Mouse (Mus musculus) cerebellum, postnatal 4 days (tissue): ENCODE measurements at regions not wholly inside any gene's neighbourhood (a gene's known extent, or its start where the extent isn't known, plus 50 kb on each side); places are given as distances from the start of the nearest gene placed in this dataset.

Experiments used
- DNase-seq, 2 experiments: peaks; one replicate each; pipeline ENCODE4 v3.0.0; 2022; ENCODE audit warnings: low spot score in 2 of 2, mixed read lengths in 1 of 2

DNA sequence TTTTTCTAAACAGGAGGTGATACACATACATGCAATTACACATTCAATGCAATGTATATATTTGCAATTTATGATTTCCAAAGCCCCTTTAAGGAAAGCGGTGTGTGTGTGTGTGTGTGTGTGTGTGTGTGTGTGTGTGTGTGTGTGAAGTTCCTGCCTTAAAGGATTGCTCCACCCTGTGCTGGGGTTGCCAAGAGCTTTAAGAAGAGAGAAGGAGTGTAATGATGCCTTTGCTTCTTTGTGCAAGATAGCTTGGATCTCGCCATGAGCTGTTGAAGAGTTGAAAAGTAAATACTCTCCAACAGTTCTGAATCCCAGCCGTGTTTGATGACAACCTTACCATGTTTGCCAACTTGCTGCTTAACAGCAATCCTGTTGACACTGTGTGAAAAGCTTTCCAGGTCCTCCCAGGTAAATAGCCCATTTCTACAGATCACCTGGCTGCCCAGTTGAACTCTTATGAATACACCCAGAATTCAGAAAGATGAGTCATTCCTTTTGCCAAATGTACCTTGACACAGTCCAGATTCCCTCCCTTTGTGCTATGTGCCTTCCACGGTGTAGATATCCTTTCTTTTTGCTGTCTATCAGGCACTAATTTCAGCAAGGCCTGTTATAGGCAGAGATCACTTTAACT, 216.3 kb downstream of the Ikzf2 start:
- DNase-seq: no peak

DNA sequence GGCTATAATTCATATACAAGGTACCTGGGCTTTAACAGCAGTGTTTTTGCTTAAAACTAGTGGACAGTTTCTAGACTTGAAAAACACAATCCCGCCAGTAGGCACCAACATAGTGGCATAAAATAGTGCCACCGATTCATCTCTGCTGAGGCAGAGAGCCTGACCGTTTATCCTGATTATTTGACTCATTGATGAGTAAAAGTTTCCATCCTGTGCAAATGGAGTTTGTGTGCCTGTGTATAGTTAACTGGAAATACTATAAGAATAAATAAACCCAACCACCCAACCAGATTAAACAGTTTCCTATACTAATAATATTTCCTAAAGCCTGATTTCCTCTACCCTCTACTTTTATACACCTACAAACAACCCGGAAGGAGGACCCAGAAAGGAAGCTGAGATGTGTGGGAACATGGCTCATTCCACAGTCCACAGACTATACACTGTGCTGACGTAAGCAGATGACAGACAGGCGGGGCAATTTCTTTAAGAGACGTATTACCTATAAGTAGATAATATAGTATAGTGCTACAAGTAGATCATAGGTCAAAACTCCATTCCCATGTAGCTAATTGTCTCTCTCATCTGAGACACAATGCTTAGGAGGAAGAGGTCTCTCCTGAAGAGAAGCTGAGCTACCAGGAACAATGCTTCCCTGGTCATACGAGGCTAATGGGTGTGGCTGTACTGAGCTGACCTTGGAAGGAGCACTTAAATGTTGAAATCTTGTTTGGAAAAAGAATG, 217.7 kb downstream of the Ikzf2 start:
- no peak for DNase-seq

DNA sequence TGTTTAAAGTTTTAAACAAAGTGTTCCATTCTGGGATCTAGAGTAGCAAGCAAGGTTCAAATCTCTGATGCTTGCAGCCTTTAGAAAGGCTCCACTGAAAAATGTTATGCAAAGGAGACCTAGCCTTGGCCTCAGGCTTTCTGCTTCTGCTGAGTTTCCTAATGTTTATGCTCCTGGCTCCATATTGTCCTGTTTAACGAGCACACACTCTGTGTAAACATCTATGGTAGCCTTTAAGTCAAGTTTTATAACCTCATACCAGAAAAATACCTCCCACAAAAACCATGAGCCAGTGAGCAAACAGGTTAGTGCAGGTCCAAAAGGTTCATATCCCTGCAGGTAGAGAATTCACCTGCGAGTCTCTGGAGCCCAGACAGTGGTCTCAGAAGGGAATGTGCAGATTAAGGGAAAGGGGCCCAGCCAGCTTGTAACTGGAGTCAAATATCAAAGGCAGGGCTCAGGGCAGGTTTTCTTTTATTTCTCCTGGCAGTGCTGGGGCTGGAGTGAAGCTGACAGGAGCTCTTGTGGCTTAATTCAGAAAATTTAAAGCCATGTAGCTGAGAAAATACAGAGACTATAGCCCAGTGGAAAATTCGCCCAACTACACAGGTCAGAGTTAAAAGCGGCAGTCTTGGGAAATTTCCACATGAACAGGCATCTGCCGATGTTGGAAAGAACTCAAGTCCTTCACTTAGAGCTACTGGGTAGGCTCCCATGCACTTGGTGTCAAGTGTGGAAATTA, 220.3 kb downstream of the Ikzf2 start:
- no peak for DNase-seq

DNA sequence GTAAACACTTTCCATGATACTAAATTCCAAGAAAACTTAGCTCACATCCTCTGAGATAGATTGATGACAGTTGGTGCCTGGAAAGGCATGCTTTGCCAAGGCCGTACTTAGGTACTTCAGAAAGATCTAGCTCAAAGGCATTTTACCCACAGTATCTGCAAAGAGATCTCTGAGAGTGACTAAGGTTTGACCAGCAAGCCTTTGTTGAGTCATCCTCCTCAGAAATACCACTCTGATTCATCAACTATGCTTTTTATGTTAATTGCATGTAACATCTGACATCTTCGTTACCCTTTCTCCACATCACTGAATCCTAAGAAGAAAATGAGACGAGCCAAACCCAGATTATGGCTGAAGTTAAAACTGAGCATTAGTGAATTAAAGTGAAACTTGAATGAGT, 225.9 kb downstream of the Ikzf2 start:
- no peak for DNase-seq

DNA sequence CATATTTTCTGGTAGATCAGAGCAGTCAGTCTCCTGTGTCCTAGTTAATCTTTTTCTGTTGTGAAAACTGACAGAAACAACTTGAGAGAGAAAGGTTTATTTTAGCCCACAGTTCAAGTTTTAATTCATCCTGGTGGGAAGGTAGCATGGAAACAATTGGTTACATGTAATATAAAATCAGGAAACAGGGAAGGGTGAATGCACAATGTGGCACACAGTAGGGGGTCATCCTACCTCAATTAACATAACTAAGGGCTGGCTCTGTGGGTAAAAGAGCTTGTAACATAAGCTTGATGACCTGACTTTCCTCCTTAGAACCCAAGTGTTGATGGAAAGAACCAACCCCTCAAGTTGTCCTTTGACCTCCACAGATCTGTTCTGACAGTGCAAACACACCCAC, 227.1 kb downstream of the Ikzf2 start:
- no peak for DNase-seq

DNA sequence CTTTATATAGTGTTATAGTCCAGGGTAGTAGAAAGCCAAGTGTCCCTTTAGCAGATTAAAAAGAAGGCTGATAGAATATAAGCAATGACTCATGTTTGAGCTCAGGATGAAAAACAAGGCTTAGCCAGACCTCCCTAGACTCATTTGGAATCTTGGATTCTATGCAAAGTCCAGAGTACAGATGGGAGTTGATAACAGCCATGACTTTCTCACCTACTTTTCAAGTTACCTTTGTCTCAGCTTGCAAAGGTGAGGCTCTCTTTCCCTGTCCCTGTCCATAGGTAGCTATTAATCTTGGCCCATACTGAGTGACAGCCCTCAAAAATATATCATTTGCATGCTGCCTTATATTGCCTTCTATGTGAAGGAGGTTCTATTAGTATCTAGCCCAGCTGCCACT, 229.6 kb downstream of the Ikzf2 start:
- DNase-seq: no peak

DNA sequence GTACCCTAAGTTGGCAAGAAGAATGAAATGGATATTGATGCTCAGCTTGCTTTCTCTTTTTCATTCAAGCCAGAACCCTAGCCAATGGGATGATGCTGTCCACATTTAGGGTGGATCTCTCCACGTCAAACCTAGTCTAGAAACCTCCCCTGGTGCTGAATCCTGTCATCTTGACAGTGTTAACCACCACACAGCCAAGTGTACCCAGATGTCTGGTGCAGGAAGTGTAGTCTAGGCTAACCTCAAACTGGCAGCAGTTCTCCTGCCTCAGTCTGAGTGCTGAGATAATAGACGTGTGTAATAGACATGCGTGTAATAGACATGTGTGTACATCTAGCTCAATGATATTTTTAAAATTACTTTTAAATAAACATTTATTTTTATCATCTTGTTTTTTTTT, 233.1 kb downstream of the Ikzf2 start:
- DNase-seq: no peak

DNA sequence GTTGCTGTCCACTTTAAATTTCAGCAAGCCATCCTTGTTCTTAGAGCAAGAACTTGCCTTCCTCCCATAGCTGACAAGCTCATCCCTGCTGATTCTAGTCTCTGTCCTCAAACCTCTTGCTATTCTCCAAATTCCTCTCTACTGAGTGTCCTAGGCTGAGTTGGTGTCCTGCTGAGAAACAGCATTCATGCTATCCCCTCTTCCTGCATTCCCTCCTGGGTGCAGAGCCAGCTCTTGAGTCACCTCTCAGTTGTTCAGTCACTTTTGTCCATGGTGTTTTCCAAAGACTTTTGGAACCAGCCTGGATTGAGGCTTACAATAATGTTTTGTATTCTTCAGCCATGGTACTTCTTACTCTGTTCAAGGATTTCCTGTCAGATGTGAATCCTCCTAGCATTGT, 234.1 kb downstream of the Ikzf2 start:
- no peak for DNase-seq

DNA sequence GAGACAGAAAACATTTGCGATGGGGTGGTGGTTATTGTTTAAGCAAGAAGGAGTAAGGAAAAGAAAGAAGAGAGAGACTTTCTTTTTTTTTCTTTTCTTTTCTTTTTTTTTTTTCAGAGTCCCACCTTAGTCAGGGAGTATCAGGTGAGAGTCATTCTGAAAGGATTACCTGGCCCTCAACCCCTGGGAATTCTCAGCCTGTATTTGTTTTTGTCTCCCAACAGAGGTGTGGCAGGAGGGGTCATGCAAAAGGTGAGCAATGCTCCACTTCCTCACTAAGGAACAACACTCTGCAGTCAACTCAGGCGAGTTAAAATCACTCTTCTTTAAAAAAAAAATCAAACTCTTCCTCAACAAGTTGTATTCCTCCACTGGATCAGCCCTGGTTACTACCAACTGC, 236.6 kb downstream of the Ikzf2 start:
- no peak for DNase-seq

DNA sequence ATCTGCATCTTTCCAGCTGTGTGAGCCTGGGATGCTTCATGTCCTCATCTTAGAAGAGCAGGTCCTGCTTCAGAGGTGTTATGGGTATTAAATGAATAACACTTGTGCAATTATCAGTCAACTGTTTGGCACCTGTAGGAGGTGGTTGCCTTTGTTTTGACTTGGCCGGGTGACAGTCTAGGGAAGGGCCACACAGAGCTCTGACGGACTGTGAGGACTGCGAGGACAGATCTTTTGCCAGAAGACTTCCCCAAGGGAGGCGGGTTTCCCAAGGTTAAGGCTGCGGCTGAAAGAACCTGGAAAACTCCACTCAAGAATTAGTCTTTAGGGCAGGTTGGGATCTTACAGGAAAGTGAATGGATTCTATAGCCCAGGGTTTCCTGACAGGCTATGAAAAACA, 239.8 kb downstream of the Ikzf2 start:
- no peak for DNase-seq

DNA sequence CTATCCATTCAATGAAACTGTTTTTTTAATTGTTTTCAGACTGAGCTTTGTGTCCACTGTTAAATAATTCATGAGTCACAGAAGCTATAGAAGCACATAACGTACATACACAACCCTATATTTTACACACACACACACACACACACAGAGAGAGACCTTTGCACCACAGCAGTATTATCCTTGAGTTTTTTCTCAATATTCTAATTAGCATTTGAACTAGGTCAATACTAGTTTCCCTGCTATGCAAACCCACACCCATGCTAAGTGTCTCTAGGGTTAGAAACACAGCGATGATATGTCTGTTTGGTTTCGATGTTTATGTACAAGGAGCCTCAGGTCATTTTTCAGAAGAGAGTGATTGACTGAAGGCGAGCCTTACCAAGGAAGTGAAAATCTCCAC, 242.3 kb downstream of the Ikzf2 start:
- DNase-seq: no peak

DNA sequence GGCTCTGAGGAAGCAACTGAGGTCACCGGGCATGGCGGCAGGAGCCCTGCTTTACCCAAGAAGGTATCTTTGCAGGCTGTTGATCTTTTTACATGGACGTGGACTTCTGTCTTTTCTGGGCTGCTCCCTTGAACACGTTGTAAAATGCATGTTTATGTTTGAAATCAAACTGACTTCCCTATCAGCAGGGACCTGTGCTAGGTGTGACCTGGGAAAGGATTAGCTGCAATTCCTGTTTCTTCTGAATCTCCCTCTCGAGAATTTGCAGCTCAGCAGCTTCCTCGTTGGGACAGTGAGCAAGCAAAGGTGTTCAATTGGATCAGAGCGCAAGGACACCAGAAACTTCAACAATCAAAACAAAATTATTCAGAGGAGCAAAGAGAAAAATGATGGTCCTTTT, 243.6 kb downstream of the Ikzf2 start:
- DNase-seq: no peak

DNA sequence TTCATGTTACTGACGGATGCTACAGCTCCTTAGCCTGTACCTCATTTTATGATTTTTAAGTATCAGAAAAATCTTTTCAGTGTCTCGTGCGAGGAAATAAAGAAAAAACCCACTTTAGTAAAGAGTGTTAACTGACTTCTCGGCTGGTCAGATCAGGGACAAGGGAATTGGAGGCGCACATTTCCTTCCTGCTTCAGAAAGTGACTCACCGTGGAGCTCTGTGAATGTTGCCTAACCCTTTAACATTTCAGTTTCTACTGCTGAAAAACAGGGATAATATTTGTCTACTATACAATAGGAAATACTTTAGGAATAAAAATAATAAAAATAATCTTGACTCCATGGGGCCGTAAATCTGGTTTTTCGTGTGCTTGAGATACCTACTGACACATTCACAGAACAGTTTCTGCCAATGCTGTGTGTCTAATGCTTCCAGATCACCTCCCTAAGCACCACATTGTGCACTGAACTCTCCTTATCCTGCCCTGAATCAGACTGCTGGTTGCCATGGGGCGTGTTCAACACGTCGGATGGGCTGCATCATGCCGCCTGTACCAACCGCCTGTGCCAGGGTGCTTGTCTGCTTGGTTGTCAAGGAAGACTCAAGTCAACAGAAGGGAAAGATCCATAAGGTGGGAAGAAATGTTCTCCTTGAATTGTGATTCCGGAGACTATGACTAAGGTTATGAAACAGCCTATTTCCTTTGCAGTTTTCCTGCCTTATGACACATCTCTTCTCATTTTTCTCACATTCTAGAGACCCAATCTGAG, 246.3 kb downstream of the Ikzf2 start:
- DNase-seq: no peak

DNA sequence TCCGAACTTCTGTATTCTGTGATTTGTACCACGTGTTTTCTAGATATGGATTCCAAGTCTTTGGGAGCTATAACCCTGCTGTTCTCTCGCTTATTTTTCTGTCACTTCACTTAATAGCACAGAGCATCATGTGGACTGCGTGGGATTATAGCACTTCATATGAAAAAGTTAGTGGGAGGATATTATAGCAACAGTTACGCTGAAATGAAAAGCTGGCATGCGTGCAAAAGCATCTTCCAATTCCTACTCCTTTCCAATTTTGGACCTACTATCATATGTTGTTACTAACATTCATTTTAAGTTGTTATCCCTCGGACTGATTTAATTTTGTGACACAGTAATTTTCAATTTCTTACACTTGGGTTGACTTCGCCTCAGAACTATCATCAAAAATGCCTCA, 250.0 kb downstream of the Ikzf2 start:
- DNase-seq: no peak

DNA sequence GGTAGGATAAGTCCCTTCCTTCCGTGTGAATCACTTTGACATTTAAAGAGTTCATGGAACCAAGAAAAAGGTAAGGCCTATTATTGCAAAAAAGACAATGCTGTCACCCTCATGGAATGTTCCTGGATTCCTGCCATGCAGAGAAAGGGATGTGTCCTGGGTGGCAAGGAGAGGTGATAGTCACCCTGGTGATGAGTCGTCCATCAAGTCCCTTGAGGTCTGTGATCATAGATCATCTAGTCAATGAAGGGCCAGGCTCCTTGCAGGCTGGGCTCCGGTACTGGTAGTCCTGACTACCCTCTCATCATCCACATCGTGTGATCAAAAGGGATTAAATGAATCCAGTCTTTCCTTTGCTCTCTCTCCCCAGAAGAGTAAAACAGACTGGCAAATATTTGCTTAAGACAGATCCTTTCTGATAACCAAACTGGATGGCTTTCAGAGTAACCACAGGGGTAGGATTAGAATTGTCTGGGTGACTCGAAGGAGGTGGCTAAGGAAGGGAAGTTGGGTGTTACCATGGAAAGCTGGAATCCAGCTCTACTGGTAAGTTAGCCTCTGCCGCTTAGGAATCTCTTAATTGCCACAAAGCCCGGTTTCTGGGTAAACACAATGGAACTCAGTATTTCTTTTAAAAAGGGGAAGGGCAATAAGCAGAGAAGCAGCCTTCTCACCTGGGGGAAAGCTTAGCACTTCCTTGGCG, 253.2 kb downstream of the Ikzf2 start:
- DNase-seq: no peak

DNA sequence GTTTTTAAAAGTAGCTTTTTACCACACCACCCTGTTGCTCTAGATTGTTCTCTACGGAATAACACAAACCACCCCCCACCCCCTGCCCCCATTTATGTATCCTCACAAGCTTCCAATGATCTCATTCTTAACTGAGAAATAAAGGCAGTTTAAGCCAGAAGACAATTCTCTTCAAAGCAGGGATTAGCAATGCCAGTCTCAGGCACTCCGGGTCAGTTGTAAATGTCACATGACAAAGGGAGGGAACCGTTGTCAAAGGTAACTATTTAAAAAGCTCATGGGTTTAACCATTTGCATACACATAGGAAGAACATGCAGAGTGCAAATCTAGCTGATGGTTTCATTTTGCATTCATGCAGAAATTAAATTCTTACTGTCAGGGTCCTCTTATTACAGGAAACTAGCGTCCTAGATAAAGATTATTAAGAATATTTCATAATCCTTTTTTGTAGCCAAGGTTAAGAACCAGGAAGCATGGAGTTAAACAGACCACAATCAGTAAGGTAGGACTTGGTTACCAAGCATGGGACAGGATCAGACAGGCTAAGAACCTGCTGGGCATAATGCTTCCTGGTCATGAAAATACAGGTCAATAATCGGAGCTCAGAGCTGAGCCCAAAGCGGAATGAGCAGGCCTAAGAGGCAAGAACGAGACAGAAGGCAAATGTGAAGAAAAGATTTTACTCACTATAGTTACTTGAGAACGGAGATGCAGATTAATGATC, 256.2 kb downstream of the Ikzf2 start:
- no peak for DNase-seq

DNA sequence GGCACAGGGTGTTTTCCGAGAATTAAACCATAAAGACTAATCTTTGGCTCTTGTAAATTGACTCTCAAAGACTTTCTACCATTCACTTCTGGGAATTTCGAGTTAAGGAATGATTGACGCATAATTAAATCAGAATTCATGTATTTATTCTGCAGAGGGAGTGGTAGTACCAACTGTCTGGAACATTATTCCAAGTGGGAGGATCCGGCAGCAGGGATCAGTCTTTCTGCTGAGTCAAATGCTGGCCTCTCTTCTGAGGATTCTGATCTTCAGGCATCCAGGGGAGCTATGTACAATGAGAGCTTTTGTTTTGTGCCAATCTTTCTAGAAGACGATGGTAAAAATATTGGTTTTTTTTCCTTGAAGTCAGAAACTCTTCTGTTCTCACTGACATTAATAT, 257.4 kb downstream of the Ikzf2 start:
- DNase-seq: no peak

DNA sequence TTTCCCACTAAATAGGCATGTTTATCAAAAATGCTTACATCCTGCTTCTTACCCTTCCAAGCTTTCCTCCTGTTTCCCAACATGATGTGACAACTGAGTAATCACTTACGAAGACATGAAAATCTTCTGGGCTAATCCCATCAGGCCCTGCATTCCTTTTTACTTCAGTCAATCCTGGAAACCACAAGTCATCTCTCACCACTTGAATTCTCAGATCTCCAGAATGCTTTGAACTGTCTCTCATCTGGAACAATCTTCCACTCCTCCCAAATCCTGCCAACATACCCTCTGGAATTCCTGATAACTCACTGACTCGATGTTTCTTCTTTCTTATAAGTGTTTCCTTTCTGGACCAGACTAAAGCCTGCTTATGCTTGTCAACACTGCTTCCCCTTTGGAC, 289.4 kb downstream of the Ikzf2 start:
- no peak for DNase-seq

DNA sequence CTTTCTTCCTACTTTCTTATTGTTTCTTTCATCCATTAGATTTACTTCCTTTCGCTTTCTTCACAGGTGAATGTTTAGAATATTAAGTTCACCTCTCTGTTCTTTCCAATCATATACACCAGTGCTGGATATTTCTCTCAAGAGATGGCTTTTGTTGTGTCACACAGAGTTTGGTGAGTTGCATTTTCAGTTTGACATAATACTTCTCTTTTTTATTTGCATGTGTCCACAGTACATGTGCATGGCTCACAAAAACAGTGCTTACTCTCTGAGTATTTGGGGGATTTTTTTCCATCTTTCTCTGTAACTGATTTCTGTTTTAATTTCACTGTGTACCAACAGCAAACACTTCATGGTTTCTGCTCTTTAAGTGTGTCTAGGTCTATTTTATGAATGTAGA, 274.5 kb upstream of the Erbb4 start:
- no peak for DNase-seq

DNA sequence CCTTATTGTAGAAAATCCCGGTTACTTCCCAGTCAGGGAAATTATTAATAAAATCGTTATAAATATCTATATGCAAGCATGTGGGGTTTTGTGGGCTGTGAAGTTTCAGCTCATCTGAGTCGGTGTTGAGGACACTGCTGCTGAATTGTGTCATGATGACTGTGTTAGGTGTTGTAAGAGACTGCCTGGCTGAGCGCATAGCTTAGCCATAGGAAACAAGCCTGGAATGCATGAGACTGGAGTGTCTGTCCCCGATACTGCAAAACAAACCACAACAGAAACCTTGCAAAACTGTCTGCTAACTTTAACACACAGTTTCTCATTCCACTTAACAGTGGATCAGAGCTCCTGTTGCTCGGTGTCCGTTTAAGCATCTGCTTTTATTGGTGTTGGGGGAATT, 271.9 kb upstream of the Erbb4 start:
- no peak for DNase-seq
